Mouse (Mus musculus) small intestine, adult 2 months (tissue): ENCODE data around the gene Dtx2. TPM values are rescaled to one million over a fixed set of nuclear protein-coding genes. Genes with fewer than 3 reads are reported as not detected.
A peak's percentile ranks its signal among the peaks of the same experiment; 100 is the strongest.

Experiments used
- H3K27ac ChIP-seq: fragments of 200-500 bp; 2 replicates; pipeline ENCODE4 v1.5.1; 2012; ENCODE audit warnings: low read depth, low read length, control low read depth, inconsistent platforms; ENCODE audit not compliant: insufficient read depth
- H3K27me3 ChIP-seq: fragments of 200-500 bp; 2 replicates; pipeline ENCODE4 v1.6.1; 2012; ENCODE audit warnings: mild to moderate bottlenecking, moderate library complexity, low read length, inconsistent platforms; ENCODE audit not compliant: control insufficient read depth, insufficient read depth
- H3K36me3 ChIP-seq: fragments of 200-500 bp; 2 replicates; pipeline ENCODE4 v1.6.1; 2012; ENCODE audit warnings: mild to moderate bottlenecking, low read length, control low read depth, inconsistent platforms; ENCODE audit not compliant: control insufficient read depth, insufficient read depth
- H3K4me1 ChIP-seq: fragments of 200-500 bp; 2 replicates; pipeline ENCODE4 v1.6.1; 2012; ENCODE audit warnings: low read length, inconsistent platforms, mixed read lengths; ENCODE audit not compliant: control insufficient read depth, insufficient read depth, insufficient read length
- H3K4me3 ChIP-seq: fragments of 200-500 bp; 2 replicates; pipeline ENCODE4 v1.5.1; 2012; ENCODE audit warnings: low read depth, mild to moderate bottlenecking, control low read depth, inconsistent platforms, low read length, moderate library complexity
- CTCF ChIP-seq: fragments of 200-500 bp; IDR thresholded peaks from 2 replicates; pipeline ENCODE4 v1.5.1; 2012; ENCODE audit warnings: low read depth, mild to moderate bottlenecking, control low read depth, inconsistent platforms, low read length, moderate library complexity, mixed read lengths; ENCODE audit not compliant: insufficient replicate concordance, insufficient read length; ENCODE audit errors: extremely low read depth
- POLR2A ChIP-seq: fragments of 200-500 bp; IDR thresholded peaks from 2 replicates; pipeline ENCODE4 v1.6.1; 2012; ENCODE audit warnings: low read depth, mild to moderate bottlenecking, control low read depth, inconsistent platforms, low read length, moderate library complexity
- WGBS: fragments of 180-500 bp; shearing (Covaris S2); methylation state at CpG from one replicate; pipeline ENCODE4 v1.1.7; 2018; 5-methylcytosine and 5-hydroxymethylcytosine counted together
- polyA plus RNA-seq: library from polyadenylated mRNA; depleted of rRNA; stranded (reverse); fragments of >200 nt; gene quantifications from 2 replicates; pipeline ENCODE4 v1.2.3, GENCODE M21; 2012

The Dtx2 gene
- polyA plus RNA-seq, 1 experiment: 17.6 TPM

DNA sequence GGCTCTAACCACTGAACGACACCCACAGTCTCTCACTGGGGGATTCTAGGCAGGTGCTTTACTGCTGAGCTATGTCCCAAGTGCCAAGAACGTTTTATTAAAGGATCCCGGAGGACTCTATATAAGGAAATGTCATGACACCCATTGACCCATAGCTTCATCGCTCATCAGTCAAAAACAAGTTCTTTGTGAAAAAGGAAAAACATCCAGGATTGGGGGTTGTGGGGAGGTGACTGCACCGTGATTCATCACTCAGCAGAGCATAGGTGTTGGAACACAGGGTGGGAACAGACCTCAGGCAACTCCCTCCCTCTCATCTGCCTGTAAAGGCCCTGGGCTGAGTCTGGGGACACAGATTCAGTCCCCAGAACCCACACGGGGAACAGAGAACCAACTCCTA is 55.3 kb downstream of the Dtx2 start:
- peaks cover 2% of the 10 kb centered on the region; the same call in 1 of the 2 replicates for H3K4me1 ChIP-seq
- no peak overlapping the region for H3K27ac ChIP-seq
- H3K36me3 ChIP-seq: no peaks in the 10 kb centered on the region
- H3K4me3 ChIP-seq: no peak overlapping the region
- no peaks in the 10 kb centered on the region for H3K27me3 ChIP-seq
- WGBS: 60% methylated on average over 6 of the region's 6 CpGs
- no peak for TF ChIP-seq CTCF
- no peak for TF ChIP-seq POLR2A

- no peaks in the 10 kb centered on the region for H3K36me3 ChIP-seq
- no peak for TF ChIP-seq CTCF
- no peak for TF ChIP-seq POLR2A
Measured at GRCm38 (mm10) chr5:136051231-136052085, 56.9 kb downstream of the Dtx2 start.

GRCm38 (mm10) chr5:136052861-136053655 is 58.5 kb downstream of the Dtx2 start:
- no peak for TF ChIP-seq CTCF
- TF ChIP-seq POLR2A: no peak
- Histone ChIP-seq H3K4me3 (no peak overlapping the region), H3K27ac (no peak overlapping the region), H3K27me3 (no peaks in the 10 kb centered on the region), H3K4me1 (peaks cover 2% of the 10 kb centered on the region; the same call in 1 of the 2 replicates), H3K36me3 (no peaks in the 10 kb centered on the region)
- WGBS: 67% methylated on average over 8 of the region's 8 CpGs

More at GRCm38 (mm10) chr5:136051231-136052085, 56.9 kb downstream of the Dtx2 start:
- Histone ChIP-seq H3K4me3 (no peak overlapping the region), H3K27me3 (no peaks in the 10 kb centered on the region), H3K27ac (no peak overlapping the region), H3K4me1 (peaks cover 2% of the 10 kb centered on the region; the same call in 1 of the 2 replicates)
- 31% methylated on average over 10 of the region's 10 CpGs for WGBS

DNA sequence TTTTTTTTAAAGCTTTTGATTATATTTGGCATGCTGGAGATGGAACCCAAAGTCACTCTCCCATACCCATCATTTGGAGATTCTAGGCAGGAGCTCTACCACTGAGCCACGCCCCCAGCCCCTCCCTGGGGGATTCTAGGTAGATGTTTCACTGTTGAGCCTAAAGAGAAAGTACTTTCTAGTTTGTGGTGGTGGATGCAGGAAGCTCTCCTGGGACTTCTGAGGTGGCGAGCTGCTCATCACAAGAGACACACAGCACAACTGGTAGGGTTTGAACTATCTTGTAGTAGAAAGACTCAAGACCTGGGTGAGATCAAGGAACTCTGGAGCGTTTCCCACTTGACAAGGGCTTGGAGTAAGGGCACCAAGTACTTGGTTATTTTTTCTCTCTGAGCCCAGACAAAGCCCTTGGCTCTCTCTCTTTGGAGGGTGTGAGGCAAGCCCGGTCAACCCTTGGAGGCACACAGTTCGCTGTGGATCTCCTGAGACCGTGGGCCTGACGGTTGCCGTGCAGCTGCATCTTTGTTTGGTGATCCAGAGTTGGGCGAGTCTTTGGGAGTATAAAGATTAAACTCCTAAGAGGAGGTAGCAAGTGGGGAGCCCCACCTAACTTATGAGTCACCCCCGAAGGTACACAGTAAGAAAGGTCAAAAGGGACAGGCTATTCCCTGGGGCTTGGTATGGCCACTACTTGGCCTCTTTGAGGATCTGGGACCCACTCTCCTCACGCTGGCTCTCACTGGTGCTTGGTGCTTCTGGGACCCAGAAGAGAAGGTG is 59.9 kb downstream of the Dtx2 start, which contains the start of gene Upk3bl:
Gene Upk3bl (plus strand): TSS at position 192 of the 777 bp plus-strand sequence.
- WGBS: 59% methylated on average over 11 of the region's 11 CpGs
- TF ChIP-seq POLR2A: no peak
- no peak for TF ChIP-seq CTCF
- Histone ChIP-seq H3K36me3 (no peaks in the 10 kb centered on the region), H3K4me3 (no peak within 1 kb of the TSS), H3K27me3 (no peaks in the 10 kb centered on the region), H3K4me1 (peaks cover 2% of the 10 kb centered on the region; the same call in 1 of the 2 replicates), H3K27ac (no peak within 1 kb of the TSS)

DNA sequence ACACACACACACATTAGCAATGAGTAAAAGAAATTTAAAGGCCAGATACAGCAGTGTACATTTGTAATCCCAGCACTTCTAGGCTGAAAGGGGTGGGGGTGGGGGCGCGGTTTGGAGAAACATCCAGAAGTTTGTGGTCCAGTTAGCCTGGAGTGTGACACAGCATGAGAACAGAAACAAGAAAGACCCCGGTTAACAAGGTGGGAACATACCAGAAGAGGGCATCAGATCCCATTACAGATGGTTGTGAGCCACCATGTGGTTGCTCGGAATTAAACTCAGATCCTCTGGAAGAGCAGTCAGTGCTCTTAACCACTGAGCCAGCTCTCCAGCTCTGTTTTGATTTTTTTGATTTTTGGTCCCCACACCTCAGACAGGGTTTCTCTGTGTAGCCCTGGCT is 61.5 kb downstream of the Dtx2 start:
- 63% methylated on average over 4 of the region's 4 CpGs for WGBS
- TF ChIP-seq CTCF (no peak), POLR2A (no peak)

DNA sequence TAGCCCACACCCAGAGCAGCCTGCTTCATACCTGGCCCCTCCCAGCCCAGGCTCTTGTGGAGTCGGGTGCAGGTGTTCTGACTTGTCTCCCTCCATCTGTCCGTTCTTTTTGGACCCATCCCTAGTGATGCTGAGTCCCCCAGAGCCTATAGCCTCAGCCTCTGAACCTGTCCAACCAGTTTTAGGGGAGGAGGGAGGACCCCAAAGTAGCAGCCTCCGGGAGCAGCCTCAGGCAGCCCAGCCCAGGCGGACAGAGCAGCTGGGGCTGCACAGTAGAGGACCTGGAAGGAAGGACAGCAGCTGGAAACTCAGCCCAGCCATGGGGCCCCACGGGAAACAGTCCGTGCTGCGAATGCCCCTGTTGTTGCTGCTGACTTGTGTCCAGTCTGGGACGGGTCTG is 62.5 kb downstream of the Dtx2 start:
- TF ChIP-seq CTCF: no peak
- no peak for TF ChIP-seq POLR2A
- peaks cover 2% of the 10 kb centered on the region; the same call in 1 of the 2 replicates for H3K4me1 ChIP-seq
- no peak overlapping the region for H3K4me3 ChIP-seq
- H3K36me3 ChIP-seq: no peaks in the 10 kb centered on the region
- no peak overlapping the region for H3K27ac ChIP-seq
- WGBS: 13% methylated on average over 8 of the region's 8 CpGs
- H3K27me3 ChIP-seq: no peaks in the 10 kb centered on the region

More for the DNA sequence above, 61.5 kb downstream of the Dtx2 start:
- H3K36me3 ChIP-seq: no peaks in the 10 kb centered on the region
- no peak overlapping the region for H3K4me3 ChIP-seq
- H3K4me1 ChIP-seq: peaks cover 2% of the 10 kb centered on the region; the same call in 1 of the 2 replicates
- H3K27ac ChIP-seq: no peak overlapping the region
- no peaks in the 10 kb centered on the region for H3K27me3 ChIP-seq

DNA sequence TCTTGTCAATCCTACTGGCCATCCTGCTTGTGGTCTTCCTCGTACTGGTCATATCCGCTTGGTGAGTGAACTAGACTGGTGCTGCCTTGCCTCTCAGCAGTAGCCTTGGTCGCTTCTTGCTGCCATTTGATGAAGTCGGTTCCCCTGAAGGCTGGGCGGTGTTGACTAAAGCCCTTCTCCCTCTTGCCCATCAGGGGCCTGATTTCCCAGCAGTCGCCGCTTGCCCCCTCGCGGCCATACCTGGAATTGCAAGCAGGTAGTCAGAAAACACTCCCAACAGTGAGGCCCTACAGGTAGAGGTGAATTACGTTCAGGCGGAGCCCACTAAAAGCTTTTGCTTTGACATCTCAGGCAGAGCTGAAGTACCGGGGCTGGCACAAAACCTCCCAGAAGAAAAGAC is 67.0 kb downstream of the Dtx2 start:
- WGBS: 16% methylated on average over 12 of the region's 12 CpGs
- no peak overlapping the region for H3K27ac ChIP-seq
- TF ChIP-seq POLR2A: 0 out of 2 replicates have a peak, but pooled peaks have one; percentile 22
- TF ChIP-seq CTCF: peak; percentile 80
- H3K27me3 ChIP-seq: no peaks in the 10 kb centered on the region
- H3K4me1 ChIP-seq: no peaks in the 10 kb centered on the region; the same call in 1 of the 2 replicates
- H3K36me3 ChIP-seq: no peaks in the 10 kb centered on the region
- H3K4me3 ChIP-seq: no peak overlapping the region
